Mouse (Mus musculus): ENCODE results near the gene Erbb3.

DNA sequence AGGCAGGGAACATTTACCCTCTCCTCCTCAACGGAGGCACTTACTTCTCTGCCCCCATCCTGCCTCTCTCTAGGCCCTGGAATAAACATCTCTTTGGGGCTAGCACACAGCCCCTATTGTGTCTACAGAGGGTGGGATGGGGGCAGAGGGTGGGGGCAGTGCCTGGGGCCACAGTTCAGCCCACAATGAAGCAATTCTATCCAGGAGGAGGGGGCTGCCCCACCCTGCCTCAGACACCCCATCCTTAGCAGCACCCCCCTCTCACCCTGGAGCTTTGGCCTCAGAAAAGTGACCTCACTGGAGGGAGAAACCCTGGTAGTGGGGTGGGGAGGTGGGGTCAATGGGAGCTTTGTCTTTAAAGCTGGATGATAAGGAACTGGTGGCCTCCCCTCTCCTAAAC, 2.9 kb downstream of the Erbb3 start:
- no peak for TF ChIP-seq CTCF (IDR thresholded peaks at IDR 0.05; ENCODE audit: control insufficient read depth, insufficient read depth, insufficient read length)
- TF ChIP-seq USF1 (IDR thresholded peaks at IDR 0.05; ENCODE audit: low read depth), result no peak
- TF ChIP-seq MAX (IDR thresholded peaks at IDR 0.05), result no peak
- TF ChIP-seq MYOD1 (IDR thresholded peaks at IDR 0.05; ENCODE audit: control insufficient read depth, insufficient read length, low read depth), result no peak
- no peak for TF ChIP-seq MYOG (IDR thresholded peaks at IDR 0.05; ENCODE audit: control insufficient read depth, extremely low read depth, insufficient read length)
- TF ChIP-seq CEBPB (IDR thresholded peaks at IDR 0.05; ENCODE audit: low read depth), result no peak
- no peak for TF ChIP-seq FOSL1 (IDR thresholded peaks at IDR 0.05; ENCODE audit: insufficient read depth, low read length, poor library complexity, severe bottlenecking)
